In genomic region chrX:13710174-13710573, GRCm38 (mm10) we compare ENCODE assay signal across 8 mouse cellular contexts. TPM values are rescaled to one million over a fixed set of nuclear protein-coding genes. Genes with fewer than 3 reads are reported as not detected.
DNase-seq lines count a peak whose midpoint lies in the region; ATAC-seq lines count a peak whose summit lies in the region.

No protein-coding gene starts in this region.

- H3K4me3 ChIP-seq in liver, embryonic 13.5 days (replicated peaks): no peak overlapping the region

- H3K36me3 ChIP-seq in liver, embryonic 13.5 days: no peaks in the 10 kb centered on the region

- 36% methylated on average over 2 of the region's 2 CpGs for WGBS in liver, embryonic 13.5 days (ENCODE audit: insufficient replicate concordance)

- H3K9ac ChIP-seq in liver, embryonic 13.5 days: no peak overlapping the region

- no peak overlapping the region for H3K27ac ChIP-seq in liver, embryonic 13.5 days

- no peaks in the 10 kb centered on the region for H3K9me3 ChIP-seq in liver, embryonic 13.5 days (replicated peaks)

- no peaks in the 10 kb centered on the region for H3K4me1 ChIP-seq in liver, embryonic 13.5 days (replicated peaks)

- no peak overlapping the region for H3K4me2 ChIP-seq in liver, embryonic 13.5 days

- no peaks in the 10 kb centered on the region for H3K27me3 ChIP-seq in liver, embryonic 13.5 days

- DNase-seq in ovary, postnatal 14 days (ENCODE audit: low spot score): peak; percentile 31
- no peak for DNase-seq in ovary, postnatal 10 days (ENCODE audit: low spot score)
- DNase-seq in ZHBTc4 (ENCODE audit: low read depth, low spot score): peak; percentile 39
- DNase-seq in embryo, embryonic 10.5 days (ENCODE audit: low spot score): peak; percentile 68
- DNase-seq in hindlimb bud, embryonic 11.5 days (ENCODE audit: extremely low spot score, low read depth, low spot score): peak; percentile 16
- DNase-seq in liver, embryonic 13.5 days: peak; percentile 4

- ATAC-seq in liver, embryonic 13.5 days (ENCODE audit: low read depth): no peak
- ATAC-seq in neutrophil, adult 5-6 weeks (ENCODE audit: extremely low read depth, insufficient number of reproducible peaks, low FRiP score, poor library complexity, severe bottlenecking): peak; percentile 51; the same call in 1 of the 2 replicates
- ATAC-seq in activated CD4-positive, CD25-positive, alpha-beta regulatory T cell, adult 4 months: no peak

RNA-seq across cellular contexts. Expression of gene Gpr82, which starts 49.0 kb away (rescaled TPM):
- polyA plus RNA-seq in liver, embryonic 13.5 days (2015; fragmentation: Nextera tagmentation; extraction: Ambion mirVana): not detected in 2 replicates
- 0.37 and 1.0 TPM in 2 replicates for total RNA-seq in neutrophil, adult 5-6 weeks (2017)
- polyA plus RNA-seq in activated CD4-positive, CD25-positive, alpha-beta regulatory T cell, adult 4 months (2017; shearing (Covaris generic)): under 1 TPM in 1 of 2 experiments, not detected in 1; 0.53 TPM
